Mouse (Mus musculus) CD4-positive, CD25-positive, alpha-beta regulatory T cell, adult 4 months (primary cell): ENCODE measurements at regions not wholly inside any gene's neighbourhood (a gene's known extent, or its start where the extent isn't known, plus 50 kb on each side); places are given as distances from the start of the nearest gene placed in this dataset.
"Not testable (repeated sequence)": the region's sequence is repeated elsewhere in the genome, so short reads cannot be mapped to it uniquely, and the experiment has no call there.

ENCODE experiments used
- ATAC-seq: one replicate; pipeline ENCODE4 v1.8.0; 2017

DNA sequence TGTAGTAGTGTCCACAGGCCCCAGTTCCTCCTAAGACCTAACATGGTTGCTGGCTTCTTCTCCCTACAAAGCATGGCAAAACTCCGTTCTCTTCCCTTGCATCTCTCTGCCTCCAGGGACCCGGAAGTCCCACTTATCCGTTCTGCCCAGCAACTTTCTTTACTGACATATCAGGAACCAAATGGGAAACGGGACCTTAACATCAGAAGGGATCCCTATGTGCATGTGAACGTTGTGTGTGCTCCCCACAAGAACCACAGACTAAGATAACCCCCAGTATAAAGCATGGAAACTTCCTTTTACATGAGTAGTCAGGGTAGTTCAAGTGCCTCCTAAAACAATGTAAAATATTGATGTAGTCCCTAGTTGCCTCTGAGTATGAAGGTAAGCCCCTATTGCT, 61.6 kb downstream of the Zxdb start:
- ATAC-seq: no peak

DNA sequence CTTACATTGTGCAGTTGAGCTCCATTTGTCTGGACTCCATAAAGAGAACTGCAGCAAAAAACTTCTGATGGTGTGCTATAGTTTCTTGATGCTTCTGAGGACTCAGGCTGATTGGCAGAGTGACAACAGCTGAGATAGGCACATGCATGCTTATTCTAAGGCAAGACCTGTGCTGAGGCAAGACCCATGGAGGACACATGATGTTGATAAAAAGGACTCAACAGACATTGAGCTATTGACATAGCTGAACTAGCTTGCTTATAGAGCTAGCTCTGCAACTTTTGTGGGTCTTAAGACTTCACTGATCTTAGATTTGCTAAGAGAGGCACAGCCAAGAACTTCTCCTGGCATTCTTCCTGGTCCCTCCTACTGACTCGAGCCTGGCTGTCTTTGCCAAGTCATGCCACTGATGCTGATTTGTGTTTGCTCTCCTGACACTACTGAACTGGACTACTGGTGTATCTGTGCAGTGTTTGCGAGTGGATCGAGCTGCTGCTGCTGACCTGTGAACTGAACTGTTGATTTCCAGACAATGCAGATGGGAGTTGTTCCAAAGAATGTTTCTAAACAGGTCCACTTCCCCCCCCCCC, 64.1 kb downstream of the Zxdb start:
- ATAC-seq: no peak

- peak; percentile 14 for ATAC-seq
Measured at GRCm38 (mm10) chrX:94796845-94797244, 72.5 kb downstream of the Zxdb start.

DNA sequence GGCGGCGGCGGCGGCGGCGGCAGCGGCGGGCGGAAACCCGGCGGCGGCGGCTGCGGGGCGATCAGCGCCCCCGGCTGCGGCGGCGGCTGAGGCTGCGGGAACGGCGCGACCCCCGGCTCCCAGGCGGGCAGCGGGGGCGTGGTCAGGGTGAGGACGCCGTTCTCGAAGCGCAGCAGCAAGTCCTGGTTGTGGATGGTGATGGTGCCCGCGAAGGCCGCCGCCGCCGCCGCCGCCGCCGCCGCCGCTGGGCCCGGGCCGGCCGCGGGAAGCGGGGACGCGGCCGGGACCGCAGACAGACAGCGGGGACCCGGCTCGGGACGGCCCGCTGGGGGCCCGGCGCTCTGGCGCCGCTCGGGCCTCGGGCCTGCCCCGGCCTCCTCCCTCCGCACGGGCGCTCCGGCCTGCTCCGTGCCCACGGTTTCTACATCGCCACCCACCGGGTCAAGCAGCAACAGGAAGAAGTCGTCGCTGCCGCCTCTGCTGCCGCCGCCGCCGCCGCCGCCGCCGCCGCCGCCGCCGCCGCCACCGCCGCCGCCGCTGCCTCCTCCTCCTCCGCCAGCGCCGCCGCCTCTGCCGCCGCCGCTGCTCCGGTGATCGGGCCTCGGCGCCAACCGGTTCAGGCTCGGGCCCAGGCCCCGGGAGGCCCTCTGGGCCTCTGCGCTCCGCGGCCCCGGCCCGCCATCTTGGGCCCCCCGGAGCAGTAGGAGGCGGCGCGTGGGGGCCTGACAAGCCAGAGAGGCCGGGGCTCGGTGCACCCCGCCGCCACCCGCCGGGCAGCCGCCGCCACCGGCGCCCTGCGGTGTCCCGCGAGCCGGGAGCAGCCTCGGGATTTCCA, 73.2 kb downstream of the Zxdb start:
- peak; percentile 54 for ATAC-seq

DNA sequence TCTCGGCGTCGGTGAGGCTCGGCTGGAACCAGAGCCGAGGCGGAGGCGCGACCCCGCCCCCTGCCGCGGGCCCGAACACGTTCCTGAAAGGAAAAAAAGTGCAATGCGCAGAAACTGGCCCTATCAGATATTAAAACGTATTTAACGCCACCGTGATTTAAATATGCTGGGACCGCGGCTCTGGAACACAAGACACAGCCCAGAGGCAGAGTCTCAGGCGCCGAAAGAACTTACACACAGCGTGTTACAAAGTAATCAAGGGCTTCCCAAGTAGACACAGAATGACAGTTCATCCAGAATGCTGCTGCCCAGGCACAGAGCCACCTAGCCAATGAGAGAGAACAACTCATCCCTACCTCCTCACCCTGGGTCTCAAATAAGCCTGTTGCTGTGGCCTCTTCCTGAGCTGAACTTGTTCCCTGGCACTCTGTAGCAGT, 73.8 kb downstream of the Zxdb start:
- peak; percentile 78 for ATAC-seq

DNA sequence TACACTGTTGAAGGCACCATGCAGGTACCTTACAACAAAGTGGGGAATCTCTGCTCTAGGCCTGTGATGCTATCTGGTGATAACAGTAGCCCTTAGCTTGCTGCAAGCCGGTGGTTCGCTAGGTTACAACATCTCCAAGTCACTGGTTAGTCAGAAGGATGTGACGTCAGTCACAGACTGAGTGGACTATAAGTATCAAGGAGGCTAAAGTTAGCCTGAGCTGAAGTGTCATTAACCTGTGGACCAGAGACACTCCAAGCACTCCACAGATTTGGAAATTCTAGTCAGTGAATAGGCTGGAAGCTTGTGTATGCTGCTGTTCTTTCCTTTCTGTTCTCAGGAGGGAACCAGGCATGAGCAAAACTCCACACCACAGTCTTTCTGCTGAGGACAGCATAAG, 88.4 kb downstream of the Zxdb start:
- ATAC-seq: not testable (repeated sequence)

GRCm38 (mm10) chrX:94827524-94827923, 103.2 kb downstream of the Zxdb start:
- peak; percentile 69 for ATAC-seq

DNA sequence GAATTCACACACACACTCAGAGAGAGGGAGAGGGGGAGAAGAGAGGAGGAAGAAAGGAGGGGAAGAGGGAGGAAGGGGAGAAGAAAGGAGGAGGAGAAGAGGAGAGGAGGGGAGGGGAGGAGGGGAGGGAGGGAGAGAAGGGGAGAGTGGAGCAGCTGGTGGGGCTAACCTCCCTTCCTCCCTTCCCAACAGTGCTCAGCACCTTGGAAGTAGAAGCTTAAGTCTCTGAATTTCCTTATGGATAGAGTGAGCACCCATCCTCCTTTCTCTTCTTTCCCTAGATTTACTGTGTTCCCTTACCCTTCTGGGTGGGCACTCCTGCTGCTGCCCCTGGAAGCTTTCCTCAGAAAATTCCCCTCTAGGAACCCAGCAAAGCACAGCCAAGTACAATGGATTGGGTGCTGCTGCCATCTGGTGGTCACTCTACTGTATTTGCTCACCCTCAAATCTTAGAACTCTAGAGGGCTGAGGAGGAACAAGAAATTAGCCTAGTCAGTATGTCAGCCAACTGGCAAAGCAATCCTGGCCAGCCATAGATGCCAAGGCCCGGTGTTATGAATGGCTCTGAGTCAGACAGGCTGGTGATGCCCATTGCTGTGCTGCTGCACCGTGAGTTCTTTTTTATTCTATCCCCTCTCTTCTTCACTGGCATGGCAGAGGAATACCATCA, 119.9 kb downstream of the Zxdb start:
- peak; percentile 94 for ATAC-seq

GRCm38 (mm10) chrX:94849549-94849948, 125.2 kb downstream of the Zxdb start:
- ATAC-seq: not testable (repeated sequence)

- ATAC-seq: no peak
Measured at GRCm38 (mm10) chrX:94857501-94857900, 133.1 kb downstream of the Zxdb start.

DNA sequence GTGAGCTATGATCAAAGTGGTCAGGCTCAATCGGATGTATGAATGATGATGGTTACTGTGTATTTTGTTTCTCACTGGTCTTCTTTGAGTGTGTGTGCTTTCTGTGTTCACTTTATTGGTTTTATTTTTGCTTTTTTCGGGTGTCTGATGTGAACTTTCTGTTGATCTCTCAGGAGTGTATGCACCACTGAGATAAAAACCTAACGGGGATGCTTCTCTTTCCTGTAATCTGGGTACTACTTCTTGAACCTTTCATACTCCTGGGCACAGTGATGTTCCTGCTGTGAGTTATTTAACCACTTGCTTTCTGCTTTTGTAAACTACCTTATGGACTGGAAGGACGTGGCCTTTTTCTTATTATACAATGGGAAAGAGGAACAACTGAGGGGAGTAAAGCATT, 133.6 kb downstream of the Zxdb start:
- ATAC-seq: no peak

DNA sequence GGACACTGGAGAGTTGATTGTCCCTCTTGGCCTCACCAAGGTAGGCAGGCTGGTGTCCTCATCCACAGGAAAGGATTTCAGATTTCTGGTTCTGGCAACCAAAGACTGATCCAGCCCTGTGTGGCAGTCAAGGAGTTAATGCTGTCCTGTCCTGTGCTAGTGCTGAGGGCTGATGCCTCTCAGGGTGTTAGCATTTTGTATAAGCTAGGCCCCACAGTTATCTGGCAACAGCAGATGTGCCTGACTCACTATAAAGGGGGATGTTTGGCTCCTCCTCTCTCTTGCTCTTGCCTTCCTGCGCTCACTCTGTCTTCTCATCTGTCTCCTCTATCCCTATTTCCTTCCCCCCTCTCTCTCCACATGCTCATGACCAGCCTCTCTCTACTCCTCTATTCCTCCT, 138.8 kb downstream of the Zxdb start:
- no peak for ATAC-seq

DNA sequence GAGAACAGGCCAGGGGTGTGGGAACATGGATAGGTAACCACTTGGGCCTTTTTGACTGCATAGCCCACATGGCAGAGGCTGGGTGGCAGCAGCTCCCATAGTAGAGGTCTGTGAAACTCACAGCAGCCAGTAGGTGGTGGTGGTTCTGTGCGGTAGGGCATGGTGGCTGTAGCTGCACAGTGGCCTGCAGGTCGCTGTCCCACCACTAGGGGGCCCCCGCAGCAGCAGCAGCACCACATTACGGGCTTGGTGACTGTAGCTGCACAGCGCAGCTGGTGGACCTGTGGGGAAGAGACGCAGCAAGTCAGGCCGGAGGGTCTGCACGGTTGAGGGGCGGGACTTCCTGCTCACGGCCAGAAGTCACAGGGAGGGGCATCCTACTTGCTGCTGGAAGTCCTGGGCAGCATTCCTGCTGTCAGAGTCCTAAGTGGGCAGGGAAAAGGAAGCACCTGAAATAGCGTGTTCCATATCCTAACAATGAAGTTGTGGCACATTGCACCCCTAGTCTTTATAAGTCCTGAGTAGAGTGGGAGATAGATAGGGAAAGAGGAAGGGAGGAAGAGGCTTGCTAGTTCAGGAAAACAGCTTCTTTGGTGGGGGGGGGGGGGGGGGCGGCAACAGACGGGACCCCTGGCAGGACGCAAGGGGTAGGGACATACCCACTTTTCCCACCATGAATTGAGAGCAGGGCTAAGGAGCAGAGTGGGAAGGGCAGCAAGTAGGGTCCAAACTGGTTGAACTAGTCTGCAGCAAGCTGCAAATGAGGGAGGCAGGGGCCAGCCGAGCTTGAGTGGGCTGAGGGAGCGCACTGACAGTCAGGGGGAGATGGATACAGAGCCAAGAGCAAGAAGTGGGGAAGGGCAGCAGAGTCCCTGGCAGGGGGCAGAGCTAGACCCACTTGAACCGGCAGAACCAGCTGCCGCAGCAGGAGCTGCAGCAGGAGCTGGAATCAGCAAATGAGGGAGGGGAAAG, 141.4 kb downstream of the Zxdb start:
- peak; percentile 98 for ATAC-seq

GRCm38 (mm10) chrX:94883547-94883946, 142.9 kb downstream of the Spin4 start:
- ATAC-seq: not testable (repeated sequence)
